Mouse (Mus musculus) myocyte (in vitro differentiated cells): Measurements from ENCODE around the gene Dzip1l. TPM values are rescaled to one million over a fixed set of nuclear protein-coding genes. Genes with fewer than 3 reads are reported as not detected.

Experiments used
- H3K27me3 ChIP-seq: one replicate; pipeline ENCODE4 v1.6.1; 2011; ENCODE audit not compliant: control insufficient read depth, insufficient read depth, insufficient read length
- H3K36me3 ChIP-seq: one replicate; pipeline ENCODE4 v1.6.1; 2011; ENCODE audit not compliant: control insufficient read depth, insufficient read depth
- H3K4me2 ChIP-seq: one replicate; pipeline ENCODE4 v1.6.1; 2011; ENCODE audit warnings: low read depth, control low read depth
- H3K4me3 ChIP-seq: one replicate; pipeline ENCODE4 v1.5.1; 2011; ENCODE audit warnings: mild to moderate bottlenecking, control low read depth, moderate library complexity
- H3K79me2 ChIP-seq: one replicate; pipeline ENCODE4 v1.6.1; 2011; ENCODE audit not compliant: control insufficient read depth, insufficient read depth
- H3ac ChIP-seq: one replicate; pipeline ENCODE4 v1.6.1; 2011; ENCODE audit not compliant: control insufficient read depth, insufficient read length
- CEBPB ChIP-seq: IDR thresholded peaks from 2 replicates; pipeline ENCODE4 v1.6.1; 2011; ENCODE audit warnings: mild to moderate bottlenecking, moderate library complexity; ENCODE audit not compliant: poor library complexity, insufficient read depth, severe bottlenecking
- E2F4 ChIP-seq: IDR thresholded peaks from one replicate; pipeline ENCODE4 v1.6.1; 2011; ENCODE audit warnings: mild to moderate bottlenecking, control low read depth, moderate library complexity; ENCODE audit not compliant: insufficient read depth
- MAX ChIP-seq: IDR thresholded peaks from one replicate; pipeline ENCODE4 v1.6.1; 2011; ENCODE audit warnings: low read depth, mild to moderate bottlenecking, control low read depth
- MYOD1 ChIP-seq, 3 experiments: IDR thresholded peaks; one replicate each; pipeline ENCODE4 v1.6.1; 2011; ENCODE audit warnings: control low read depth in 2 of 3, low read depth in 2 of 3, mild to moderate bottlenecking in 2 of 3, moderate library complexity in 1 of 3; ENCODE audit not compliant: insufficient read length in 2 of 3, control insufficient read depth in 1 of 3
- MYOG ChIP-seq, 3 experiments: IDR thresholded peaks; one replicate each; pipeline ENCODE4 v1.6.1; 2011; ENCODE audit warnings: control low read depth in 2 of 3, low read depth in 2 of 3, mild to moderate bottlenecking in 2 of 3; ENCODE audit not compliant: insufficient read length in 2 of 3, control insufficient read depth in 1 of 3, insufficient read depth in 1 of 3
- POLR2A ChIP-seq: IDR thresholded peaks from one replicate; pipeline ENCODE4 v1.6.1; 2011; ENCODE audit warnings: low read depth, mild to moderate bottlenecking, control low read depth, moderate library complexity; ENCODE audit not compliant: insufficient read length
- POLR2AphosphoS2 ChIP-seq: IDR thresholded peaks from one replicate; pipeline ENCODE4 v1.6.1; 2011; ENCODE audit warnings: low read depth, control low read depth; ENCODE audit not compliant: insufficient read length
- REST ChIP-seq: IDR thresholded peaks from one replicate; pipeline ENCODE4 v1.6.1; 2011; ENCODE audit warnings: mild to moderate bottlenecking, control low read depth, moderate library complexity; ENCODE audit not compliant: insufficient read depth, insufficient read length
- SRF ChIP-seq: IDR thresholded peaks from one replicate; pipeline ENCODE4 v1.6.1; 2011; ENCODE audit warnings: low read depth; ENCODE audit not compliant: control insufficient read depth, insufficient read length
- TCF12 ChIP-seq: IDR thresholded peaks from one replicate; pipeline ENCODE4 v1.6.1; 2011; ENCODE audit warnings: mild to moderate bottlenecking, control low read depth; ENCODE audit not compliant: poor library complexity, insufficient read depth, severe bottlenecking
- TCF3 ChIP-seq: IDR thresholded peaks from one replicate; pipeline ENCODE4 v1.6.1; 2011; ENCODE audit warnings: low read depth, control low read depth; ENCODE audit not compliant: insufficient read length
- USF1 ChIP-seq: IDR thresholded peaks from one replicate; pipeline ENCODE4 v1.6.1; 2011; ENCODE audit warnings: low read depth, mild to moderate bottlenecking, control low read depth, moderate library complexity
- polyA plus RNA-seq: library from polyadenylated mRNA; unstranded; fragments of >200 nt; fragmentation: generic; extraction: Trizol; gene quantifications from one replicate; pipeline ENCODE4 v1.2.1, GENCODE M21; 2012; ENCODE audit warnings: missing spikeins

Dzip1l gene
- polyA plus RNA-seq, 1 experiment, result 6.5 TPM

- Histone ChIP-seq H3K36me3 (no peaks in the 10 kb centered on the region), H3K4me3 (no peak overlapping the region), H3K4me2 (no peak overlapping the region), H3K27me3 (peaks cover 4% of the 10 kb centered on the region), H3K79me2 (no peaks in the 10 kb centered on the region), H3ac (no peak overlapping the region)
- TF ChIP-seq REST (no peak), MYOG (IDR thresholded peaks at IDR 0.05; ENCODE audit: control insufficient read depth in 1 of 3, insufficient read depth in 1 of 3, insufficient read length in 2 of 3, low read depth in 2 of 3) (no peak), E2F4 (no peak)
These were observed 25.7 kb upstream of the Dzip1l start for GRCm38 (mm10) chr9:99603566-99603965.

- H3ac ChIP-seq, result no peak within 1 kb of the TSS
- no peak within 1 kb of the TSS for H3K4me2 ChIP-seq
- no peaks in the 10 kb centered on the region for H3K36me3 ChIP-seq
- TF ChIP-seq MAX (no peak), SRF (no peak), E2F4 (no peak), POLR2AphosphoS2 (no peak), USF1 (no peak)
- H3K79me2 ChIP-seq, result no peaks in the 10 kb centered on the region
- H3K27me3 ChIP-seq, result no peaks in the 10 kb centered on the region
- H3K4me3 ChIP-seq, result no peak within 1 kb of the TSS
These were observed 17.1 kb upstream of the Dzip1l start, which contains the start of gene A4gnt for GRCm38 (mm10) chr9:99612202-99612601. TSS of gene A4gnt (plus strand) at chr9:99612502.

GRCm38 (mm10) chr9:99619688-99620087 lies 9.6 kb upstream of the Dzip1l start:
- no peak overlapping the region for H3K4me3 ChIP-seq
- H3K36me3 ChIP-seq, result no peaks in the 10 kb centered on the region
- H3K79me2 ChIP-seq, result no peaks in the 10 kb centered on the region
- no peak overlapping the region for H3ac ChIP-seq
- H3K27me3 ChIP-seq, result no peaks in the 10 kb centered on the region
- no peak overlapping the region for H3K4me2 ChIP-seq
- TF ChIP-seq MAX (no peak), POLR2AphosphoS2 (no peak), MYOG (IDR thresholded peaks at IDR 0.05; ENCODE audit: control insufficient read depth in 1 of 3, insufficient read depth in 1 of 3, insufficient read length in 2 of 3, low read depth in 2 of 3) (no peak), POLR2A (no peak), MYOD1 (IDR thresholded peaks at IDR 0.05; ENCODE audit: control insufficient read depth in 1 of 3, insufficient read length in 2 of 3, low read depth in 2 of 3) (no peak), CEBPB (no peak), TCF3 (no peak)

GRCm38 (mm10) chr9:99620196-99620595 lies 9.1 kb upstream of the Dzip1l start:
- H3K79me2 ChIP-seq, result no peaks in the 10 kb centered on the region
- H3K27me3 ChIP-seq, result no peaks in the 10 kb centered on the region
- no peak for TF ChIP-seq USF1
- no peak for TF ChIP-seq SRF
- no peak for TF ChIP-seq MAX
- no peak for TF ChIP-seq E2F4
- no peak for TF ChIP-seq REST
- TF ChIP-seq POLR2A, result no peak
- TF ChIP-seq MYOD1 (IDR thresholded peaks at IDR 0.05; ENCODE audit: control insufficient read depth in 1 of 3, insufficient read length in 2 of 3, low read depth in 2 of 3), result no peak
- no peaks in the 10 kb centered on the region for H3K36me3 ChIP-seq
- H3K4me2 ChIP-seq, result no peak overlapping the region
- H3K4me3 ChIP-seq, result no peak overlapping the region
- no peak overlapping the region for H3ac ChIP-seq

GRCm38 (mm10) chr9:99622034-99622433 lies 7.3 kb upstream of the Dzip1l start:
- Histone ChIP-seq H3K79me2 (no peaks in the 10 kb centered on the region), H3ac (no peak overlapping the region), H3K36me3 (no peaks in the 10 kb centered on the region), H3K4me2 (no peak overlapping the region), H3K27me3 (no peaks in the 10 kb centered on the region), H3K4me3 (no peak overlapping the region)
- TF ChIP-seq SRF (no peak), CEBPB (no peak), TCF12 (no peak), POLR2AphosphoS2 (no peak), MYOD1 (IDR thresholded peaks at IDR 0.05; ENCODE audit: control insufficient read depth in 1 of 3, insufficient read length in 2 of 3, low read depth in 2 of 3) (no peak), E2F4 (no peak), REST (no peak), MYOG (IDR thresholded peaks at IDR 0.05; ENCODE audit: control insufficient read depth in 1 of 3, insufficient read depth in 1 of 3, insufficient read length in 2 of 3, low read depth in 2 of 3) (no peak), POLR2A (no peak), USF1 (no peak), TCF3 (no peak), MAX (no peak)

- Histone ChIP-seq H3K36me3 (no peaks in the 10 kb centered on the region), H3K27me3 (no peaks in the 10 kb centered on the region), H3K79me2 (no peaks in the 10 kb centered on the region), H3ac (no peak overlapping the region), H3K4me2 (no peak overlapping the region), H3K4me3 (no peak overlapping the region)
- TF ChIP-seq E2F4 (no peak), POLR2A (no peak), MYOG (IDR thresholded peaks at IDR 0.05; ENCODE audit: control insufficient read depth in 1 of 3, insufficient read depth in 1 of 3, insufficient read length in 2 of 3, low read depth in 2 of 3) (no peak), POLR2AphosphoS2 (no peak), USF1 (no peak), MAX (no peak), REST (no peak)
These were observed 6.3 kb upstream of the Dzip1l start for GRCm38 (mm10) chr9:99622966-99623365.
